Mouse (Mus musculus) C2C12 (cell line): ENCODE results near the gene Acot1.

ENCODE experiments used
- CEBPB ChIP-seq: IDR thresholded peaks from one replicate; pipeline ENCODE4 v1.6.1; 2011; ENCODE audit warnings: low read depth, mild to moderate bottlenecking, control low read depth, moderate library complexity
- CTCF ChIP-seq: IDR thresholded peaks from one replicate; pipeline ENCODE4 v1.5.1; 2011; ENCODE audit not compliant: control insufficient read depth, insufficient read depth, insufficient read length
- FOSL1 ChIP-seq: IDR thresholded peaks from one replicate; pipeline ENCODE4 v1.8.0; 2011; ENCODE audit warnings: mild to moderate bottlenecking, low read length; ENCODE audit not compliant: poor library complexity, insufficient read depth, severe bottlenecking
- MAX ChIP-seq: IDR thresholded peaks from one replicate; pipeline ENCODE4 v1.6.1; 2011; ENCODE audit warnings: mild to moderate bottlenecking, control low read depth
- MYOD1 ChIP-seq: IDR thresholded peaks from one replicate; pipeline ENCODE4 v1.6.1; 2011; ENCODE audit warnings: low read depth; ENCODE audit not compliant: control insufficient read depth, insufficient read length
- MYOG ChIP-seq: IDR thresholded peaks from one replicate; pipeline ENCODE4 v1.6.1; 2011; ENCODE audit not compliant: control insufficient read depth, insufficient read length; ENCODE audit errors: extremely low read depth
- USF1 ChIP-seq: IDR thresholded peaks from one replicate; pipeline ENCODE4 v1.6.1; 2011; ENCODE audit warnings: low read depth, mild to moderate bottlenecking, control low read depth, moderate library complexity

DNA sequence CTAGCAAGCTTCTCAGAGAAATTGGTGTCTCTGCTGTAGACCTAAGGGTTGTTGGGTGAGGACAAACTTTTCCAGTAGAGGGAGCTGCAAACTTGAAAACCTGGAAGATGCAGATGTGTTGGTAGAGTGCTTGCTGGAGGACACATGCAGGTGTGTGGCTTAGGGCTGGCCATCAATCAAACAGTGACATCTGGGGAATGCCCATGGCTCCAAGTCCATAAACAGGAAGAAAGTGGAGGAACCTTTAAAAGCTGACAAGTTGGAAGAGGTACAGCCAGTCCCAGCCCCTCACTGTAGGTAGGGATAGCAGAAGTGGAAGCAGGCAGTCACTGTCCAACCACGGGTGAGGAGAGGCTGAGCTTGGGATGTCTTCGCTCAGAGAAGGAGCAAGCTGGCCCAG lies 37.2 kb upstream of the Acot1 start:
- TF ChIP-seq CTCF (peak; percentile 13), MYOG (no peak), USF1 (no peak), MYOD1 (no peak), MAX (no peak), CEBPB (no peak), FOSL1 (no peak)
